Comparison of ENCODE assay signal across 17 mouse cellular contexts in genomic region chr7:68408611-68409010, GRCm38 (mm10).
DNase-seq lines count a peak whose midpoint lies in the region; ATAC-seq and TF ChIP-seq lines count a peak whose summit lies in the region.
"Had no signal": no experiment of that assay in that cellular context is flagged by ENCODE, and none has a peak within 500 bp of the region (broad histone marks: within the 10 kb centered on the region; RNA-seq: fewer than 3 reads in every experiment).

No protein-coding gene starts in this region.

- 78% methylated on average over 5 of the region's 5 CpGs for WGBS in embryonic facial prominence, embryonic 14.5 days
- WGBS in embryonic facial prominence, embryonic 10.5 days = 82% methylated on average over 5 of the region's 5 CpGs
- WGBS in limb, embryonic 14.5 days = 63% methylated on average over 5 of the region's 5 CpGs
- 83% methylated on average over 5 of the region's 5 CpGs for WGBS in limb, embryonic 10.5 days
- 30% methylated on average over 5 of the region's 5 CpGs for WGBS in stomach, embryonic 16.5 days

- H3K9me3 ChIP-seq in embryonic facial prominence, embryonic 14.5 days (ENCODE audit: control insufficient read depth, low read length) = no peaks in the 10 kb centered on the region
- no peaks in the 10 kb centered on the region for H3K9me3 ChIP-seq in embryonic facial prominence, embryonic 10.5 days
- H3K9me3 ChIP-seq in limb, embryonic 14.5 days (ENCODE audit: control insufficient read depth, low read length) = no peaks in the 10 kb centered on the region
- H3K9me3 ChIP-seq in limb, embryonic 10.5 days (replicated peaks) = no peaks in the 10 kb centered on the region
- no peaks in the 10 kb centered on the region for H3K9me3 ChIP-seq in stomach, embryonic 16.5 days (replicated peaks; ENCODE audit: control insufficient read depth, low read length)
- H3K9me3 ChIP-seq: embryonic facial prominence, embryonic 13.5 days; heart, embryonic 12.5 days; liver, embryonic 13.5 days had no signal

- H3K36me3 ChIP-seq in embryonic facial prominence, embryonic 14.5 days (ENCODE audit: control insufficient read depth, insufficient read depth, low read length) = no peaks in the 10 kb centered on the region
- H3K36me3 ChIP-seq in embryonic facial prominence, embryonic 10.5 days (replicated peaks) = no peaks in the 10 kb centered on the region
- H3K36me3 ChIP-seq in limb, embryonic 14.5 days (ENCODE audit: control insufficient read depth, insufficient read depth, low read length) = no peaks in the 10 kb centered on the region
- H3K36me3 ChIP-seq in limb, embryonic 10.5 days = no peaks in the 10 kb centered on the region
- no peaks in the 10 kb centered on the region for H3K36me3 ChIP-seq in stomach, embryonic 16.5 days (ENCODE audit: control insufficient read depth, insufficient read depth, low read length)
- H3K36me3 ChIP-seq: embryonic facial prominence, embryonic 13.5 days; heart, embryonic 12.5 days; liver, embryonic 13.5 days had no signal

- H3K27ac ChIP-seq in embryonic facial prominence, embryonic 14.5 days (replicated peaks; ENCODE audit: low read depth, low read length) = no peak overlapping the region
- H3K27ac ChIP-seq in embryonic facial prominence, embryonic 10.5 days (replicated peaks) = no peak overlapping the region
- H3K27ac ChIP-seq in limb, embryonic 14.5 days (replicated peaks; ENCODE audit: low read depth, low read length) = no peak overlapping the region
- no peak overlapping the region for H3K27ac ChIP-seq in limb, embryonic 10.5 days
- no peak overlapping the region for H3K27ac ChIP-seq in stomach, embryonic 16.5 days (ENCODE audit: low read length)
- H3K27ac ChIP-seq: embryonic facial prominence, embryonic 13.5 days; liver, embryonic 13.5 days had no signal

- no peak overlapping the region for H3K4me3 ChIP-seq in embryonic facial prominence, embryonic 14.5 days (ENCODE audit: low read depth, low read length)
- no peak overlapping the region for H3K4me3 ChIP-seq in embryonic facial prominence, embryonic 10.5 days
- no peak overlapping the region for H3K4me3 ChIP-seq in limb, embryonic 14.5 days (replicated peaks; ENCODE audit: low read length)
- no peak overlapping the region for H3K4me3 ChIP-seq in limb, embryonic 10.5 days
- H3K4me3 ChIP-seq in stomach, embryonic 16.5 days (replicated peaks; ENCODE audit: low read length) = no peak overlapping the region
- H3K4me3 ChIP-seq: embryonic facial prominence, embryonic 13.5 days; heart, embryonic 12.5 days; liver, embryonic 13.5 days had no signal

- peak; percentile 39 for DNase-seq in embryonic facial prominence, embryonic 14.5 days (ENCODE audit: low spot score)
- DNase-seq in embryonic facial prominence, embryonic 10.5 days (ENCODE audit: low spot score) = no peak
- no peak for DNase-seq in limb, embryonic 14.5 days (ENCODE audit: low spot score)
- no peak for DNase-seq in limb, embryonic 10.5 days (ENCODE audit: low spot score)
- peak; percentile 53 to 76 for DNase-seq in cerebellum, postnatal 10 days
- DNase-seq in gastrocnemius, adult 18-20 months (ENCODE audit: low spot score) = no peak
- DNase-seq in embryo, embryonic 10 days (ENCODE audit: low spot score) = no peak
- DNase-seq: adrenal gland, adult 8-10 months; gastrocnemius, postnatal 25 days; kidney, adult 18-20 months; liver, embryonic 13.5 days; midbrain, embryonic 14.5 days; right cerebral cortex, postnatal 4 days; thymus, postnatal 14 days had no signal

- H3K4me1 ChIP-seq in embryonic facial prominence, embryonic 14.5 days (ENCODE audit: control insufficient read depth, insufficient read depth, low read length) = no peaks in the 10 kb centered on the region
- peaks cover 18% of the 10 kb centered on the region for H3K4me1 ChIP-seq in embryonic facial prominence, embryonic 10.5 days
- H3K4me1 ChIP-seq in limb, embryonic 14.5 days (ENCODE audit: control insufficient read depth, insufficient read depth, low read length) = peaks cover 10% of the 10 kb centered on the region
- H3K4me1 ChIP-seq in limb, embryonic 10.5 days = peaks cover 29% of the 10 kb centered on the region
- no peaks in the 10 kb centered on the region for H3K4me1 ChIP-seq in stomach, embryonic 16.5 days (ENCODE audit: control insufficient read depth, insufficient read depth, low read length)
- H3K4me1 ChIP-seq: liver, embryonic 13.5 days had no signal

- no peaks in the 10 kb centered on the region for H3K27me3 ChIP-seq in embryonic facial prominence, embryonic 14.5 days (replicated peaks; ENCODE audit: control insufficient read depth, insufficient read depth, low read length)
- peaks cover 10% of the 10 kb centered on the region; the same call in 1 of the 2 replicates for H3K27me3 ChIP-seq in embryonic facial prominence, embryonic 10.5 days (replicated peaks; ENCODE audit: low read depth, poor library complexity, severe bottlenecking)
- H3K27me3 ChIP-seq in limb, embryonic 14.5 days (ENCODE audit: control insufficient read depth, insufficient read depth, low read length) = no peaks in the 10 kb centered on the region
- H3K27me3 ChIP-seq in limb, embryonic 10.5 days (ENCODE audit: low read depth, poor library complexity, severe bottlenecking) = peaks cover 21% of the 10 kb centered on the region
- H3K27me3 ChIP-seq in stomach, embryonic 16.5 days (ENCODE audit: control insufficient read depth, insufficient read depth, low read length) = no peaks in the 10 kb centered on the region
- H3K27me3 ChIP-seq: heart, embryonic 12.5 days; liver, embryonic 13.5 days had no signal

- no peak overlapping the region for H3K4me2 ChIP-seq in embryonic facial prominence, embryonic 14.5 days (ENCODE audit: low read depth, low read length)
- no peak overlapping the region for H3K4me2 ChIP-seq in limb, embryonic 14.5 days (replicated peaks; ENCODE audit: low read depth, low read length, severe bottlenecking)
- H3K4me2 ChIP-seq in stomach, embryonic 16.5 days (ENCODE audit: low read depth, low read length) = no peak overlapping the region
- H3K4me2 ChIP-seq: embryonic facial prominence, embryonic 13.5 days; heart, embryonic 12.5 days; liver, embryonic 13.5 days had no signal

- no peak for TF ChIP-seq POLR2A in limb, embryonic 14.5 days (IDR thresholded peaks at IDR 0.05; ENCODE audit: borderline replicate concordance, extremely low read depth, insufficient read depth, insufficient read length)

- no peak; the same call in 1 of the 2 replicates for ATAC-seq in embryonic facial prominence, embryonic 14.5 days (ENCODE audit: low read depth)
- peak; percentile 16; the same call in 1 of the 2 replicates for ATAC-seq in limb, embryonic 14.5 days (ENCODE audit: low FRiP score, low read depth)
- ATAC-seq in stomach, embryonic 16.5 days (ENCODE audit: insufficient read depth, low FRiP score) = peak; percentile 74; the same call in 1 of the 2 replicates

- no peak overlapping the region for H3K9ac ChIP-seq in embryonic facial prominence, embryonic 14.5 days (ENCODE audit: low read depth, low read length)
- no peak overlapping the region for H3K9ac ChIP-seq in limb, embryonic 14.5 days (ENCODE audit: low read depth, low read length, severe bottlenecking)
- H3K9ac ChIP-seq in stomach, embryonic 16.5 days (ENCODE audit: low read length) = no peak overlapping the region
- H3K9ac ChIP-seq: embryonic facial prominence, embryonic 13.5 days; heart, embryonic 12.5 days; liver, embryonic 13.5 days had no signal

Comparison
In these comparisons a context has a peak if more than half of its experiments do, and no peak if none do; other contexts are left out.
1. DNase-seq: peak in embryonic facial prominence, embryonic 14.5 days (single experiment) and cerebellum, postnatal 10 days (2 of 2); none in embryonic facial prominence, embryonic 10.5 days (single experiment), limb, embryonic 14.5 days (single experiment), limb, embryonic 10.5 days (single experiment), gastrocnemius, adult 18-20 months (single experiment) and embryo, embryonic 10 days (single experiment).